Mouse (Mus musculus): ENCODE measurements around the gene 2510002D24Rik.

2510002D24Rik gene

DNA sequence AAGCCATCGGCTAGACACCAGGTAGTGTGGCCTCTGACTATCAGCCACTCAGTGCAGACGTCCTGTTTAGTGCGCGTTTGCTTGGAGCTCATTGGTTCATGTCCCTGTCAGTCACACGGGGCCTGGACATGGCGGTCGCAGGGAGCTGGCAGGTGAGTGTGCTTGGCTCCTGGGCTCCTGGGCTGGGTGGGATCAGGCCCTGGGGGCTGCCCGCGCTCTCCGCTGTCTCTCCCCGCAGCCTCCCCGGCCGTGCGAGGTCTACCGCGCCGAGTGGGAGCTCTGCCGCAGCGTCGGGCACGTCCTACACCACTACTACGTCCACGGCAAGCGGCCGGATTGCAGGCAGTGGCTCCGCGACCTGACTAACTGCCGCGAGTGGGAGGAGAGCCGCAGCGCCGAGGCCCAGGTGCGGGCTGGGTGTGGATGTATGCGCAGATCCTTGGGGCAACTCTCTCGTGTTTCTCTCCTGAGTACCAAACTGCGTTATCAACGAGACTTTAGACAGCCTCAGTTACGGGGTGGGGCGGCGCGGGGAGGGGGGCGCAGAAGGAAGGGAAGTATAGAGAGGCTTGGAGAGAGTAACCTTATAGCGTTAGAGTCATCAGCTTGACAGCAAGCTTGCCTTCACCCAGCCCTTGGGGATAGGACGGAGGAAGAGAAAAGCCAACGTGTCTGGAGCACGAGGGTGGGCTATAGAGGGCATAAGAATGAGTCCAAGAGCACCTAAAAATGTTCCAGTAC is at the start of gene 2510002D24Rik, which contains the start of gene Gm28539:
2510002D24Rik (plus strand) TSS at position 111 of the 741 bp plus-strand sequence.
Gm28539 (plus strand) TSS at position 117 of the 741 bp plus-strand sequence.
- peak; percentile 94 for DNase-seq (ENCODE audit: low read depth, low spot score)

DNA sequence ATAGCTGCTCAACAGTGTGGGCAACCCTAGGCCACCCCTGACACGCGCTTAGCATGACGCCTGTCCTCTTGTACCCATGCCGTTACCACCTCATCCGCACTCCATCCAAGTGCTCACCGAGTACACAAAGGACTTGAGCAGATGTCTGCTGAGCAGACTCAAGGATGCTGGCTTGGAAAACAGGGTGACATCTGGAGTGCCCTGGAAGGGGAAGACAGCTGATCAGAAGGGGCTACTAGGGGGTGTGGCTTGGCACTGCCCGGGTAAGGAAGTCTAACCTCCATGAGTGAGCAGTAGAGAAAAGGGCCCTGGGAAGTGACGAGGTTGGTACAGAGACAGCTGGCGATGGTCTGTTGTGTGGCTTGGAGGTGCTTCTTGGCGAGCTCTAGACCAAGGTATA is 49.7 kb upstream of the 2510002D24Rik start:
- DNase-seq (ENCODE audit: low read depth, low spot score), result no peak

DNA sequence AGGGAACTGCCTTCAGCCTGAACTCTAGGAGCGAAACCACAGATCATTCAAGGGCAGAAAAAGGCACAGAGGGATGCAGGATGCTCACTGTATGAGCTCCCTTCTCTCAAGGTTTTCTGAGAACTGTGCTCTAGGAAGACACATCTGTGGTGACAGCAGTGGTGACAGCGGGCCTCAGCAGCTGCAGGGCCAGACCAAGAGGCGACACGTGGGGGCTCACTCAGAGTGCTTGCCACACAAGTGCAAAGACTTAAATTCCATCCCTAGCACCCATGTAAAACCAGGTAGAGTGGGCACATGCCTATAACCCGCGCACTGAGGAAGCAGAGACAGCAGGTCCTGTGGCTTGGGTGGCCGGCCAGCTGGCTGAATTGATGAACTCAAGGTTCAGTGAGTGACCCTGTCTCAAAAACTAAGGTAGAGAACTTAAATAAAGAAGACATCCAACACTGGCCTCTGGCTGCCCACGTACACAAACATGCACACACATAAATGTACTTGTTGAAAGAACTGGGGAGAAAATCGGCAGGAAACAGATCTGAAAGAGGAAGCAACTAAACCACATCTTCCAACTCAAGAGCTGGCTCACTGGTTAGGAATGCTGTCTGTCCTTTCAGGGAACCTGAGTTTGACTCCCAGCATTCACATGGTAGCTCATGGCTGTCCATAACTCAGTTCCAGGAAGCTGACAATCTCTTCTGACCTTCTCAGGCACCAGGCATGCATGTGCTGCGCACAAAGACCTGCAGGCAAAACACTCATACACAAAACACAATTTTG is 47.6 kb upstream of the 2510002D24Rik start:
- no peak for DNase-seq (ENCODE audit: low read depth, low spot score)

DNA sequence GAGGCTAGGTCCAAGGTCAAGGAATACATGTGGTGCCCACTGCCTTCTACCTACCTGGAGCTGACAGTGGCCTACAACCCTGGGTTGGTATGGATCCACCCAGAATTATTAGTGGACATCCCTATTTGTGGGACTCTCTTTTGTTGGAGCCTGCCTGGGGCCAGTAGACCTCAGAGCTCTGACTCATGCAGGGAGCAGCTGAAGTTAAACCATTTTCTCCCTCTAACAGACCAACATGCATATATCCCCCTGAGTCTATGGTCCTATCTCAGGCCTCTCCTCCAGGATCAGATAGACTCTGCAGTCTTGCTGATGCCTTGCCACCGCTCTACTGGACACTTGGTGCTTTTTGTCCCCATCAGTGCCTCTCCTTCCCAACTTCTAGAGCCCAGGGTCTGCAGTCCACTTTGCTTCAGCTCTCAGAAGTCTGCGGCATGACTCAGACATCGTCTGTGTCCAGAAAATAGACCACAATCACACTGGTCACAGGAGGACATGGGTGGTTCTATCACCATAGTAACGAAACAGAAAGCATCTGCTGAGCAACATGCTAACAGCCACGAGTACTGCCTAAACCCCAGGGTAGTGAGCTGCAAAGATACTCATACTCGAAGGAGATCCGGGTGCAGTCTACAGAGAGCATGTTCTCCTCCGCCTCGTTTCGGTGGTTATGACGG is 41.0 kb upstream of the 2510002D24Rik start:
- DNase-seq (ENCODE audit: low read depth, low spot score), result no peak

DNA sequence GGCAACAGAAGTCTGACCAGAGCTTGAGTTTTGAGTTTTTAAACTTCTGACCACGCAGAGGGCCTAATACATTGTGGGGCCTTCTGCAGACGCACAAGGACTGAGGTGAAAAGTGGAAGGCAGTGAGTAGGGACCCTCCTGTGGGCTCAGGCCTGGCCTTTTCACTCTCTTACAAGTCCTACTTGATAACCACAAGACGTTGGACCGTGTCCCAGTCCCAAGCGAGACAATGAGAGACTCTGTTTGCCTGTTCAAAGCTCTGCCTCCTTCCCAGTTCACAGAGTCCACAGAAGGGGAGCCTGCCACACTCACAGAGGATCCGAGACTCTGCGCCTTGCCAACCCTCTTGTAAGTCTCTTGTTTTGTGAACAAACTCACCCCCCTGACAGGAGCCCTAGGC is 39.7 kb upstream of the 2510002D24Rik start:
- DNase-seq (ENCODE audit: low read depth, low spot score), result no peak

DNA sequence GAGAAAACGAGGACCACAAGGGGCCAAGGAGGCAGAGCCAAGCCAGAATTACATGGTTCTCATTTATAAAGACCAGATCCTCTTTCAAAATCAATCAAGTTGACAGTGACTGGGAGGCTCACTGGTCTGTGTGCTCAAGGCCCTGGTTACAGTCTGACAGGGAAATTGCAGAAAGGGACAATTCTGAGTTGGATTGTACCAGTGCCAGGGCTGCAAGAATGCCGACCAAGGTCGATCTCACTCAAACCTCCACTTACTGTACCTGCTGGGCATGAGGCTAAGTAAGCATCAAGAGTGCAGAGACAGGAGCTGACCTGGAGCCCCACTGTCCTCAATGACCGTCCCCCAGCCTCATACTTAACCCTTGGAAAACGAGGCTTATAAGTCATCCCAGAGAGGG is 38.2 kb upstream of the 2510002D24Rik start:
- DNase-seq (ENCODE audit: low read depth, low spot score), result no peak

DNA sequence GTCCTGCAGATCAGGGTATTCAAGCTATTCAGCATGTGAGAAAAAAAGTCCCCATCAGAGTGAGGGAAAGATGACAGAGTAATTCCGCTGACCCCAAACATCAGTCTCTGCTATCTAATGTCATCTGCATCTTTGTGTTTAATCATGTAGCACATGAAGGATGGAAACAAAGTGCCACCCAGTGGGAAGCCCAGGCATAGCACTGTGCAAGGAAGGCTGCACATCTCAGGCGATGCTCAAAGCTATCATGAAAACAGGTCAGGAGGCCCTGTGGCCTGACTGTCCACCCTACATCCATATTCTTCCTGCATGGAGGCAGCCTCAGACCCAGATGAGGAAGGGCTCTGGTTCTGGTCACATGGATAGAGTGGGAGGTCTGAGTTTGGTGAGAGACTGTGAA is 37.5 kb upstream of the 2510002D24Rik start:
- DNase-seq (ENCODE audit: low read depth, low spot score), result peak; percentile 41

DNA sequence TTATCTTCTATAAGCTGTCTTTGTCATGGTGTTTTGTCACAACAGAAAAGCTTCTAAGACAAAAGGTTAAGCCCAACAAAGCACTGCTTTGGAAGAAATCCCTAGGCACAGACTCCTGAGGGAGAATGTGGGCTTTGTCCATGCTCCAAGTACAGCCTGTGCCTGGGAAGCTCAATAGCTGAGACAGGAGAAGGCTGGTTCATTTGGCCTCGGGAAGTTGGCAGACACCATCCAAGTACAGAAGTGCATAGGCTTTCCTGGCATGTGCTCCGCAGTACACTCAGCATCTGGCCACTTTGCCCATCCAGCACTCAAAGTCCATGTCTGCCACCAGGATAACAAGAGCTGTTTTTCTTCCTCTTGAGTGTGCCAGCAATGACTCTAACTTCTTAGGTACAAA is 30.6 kb upstream of the 2510002D24Rik start:
- no peak for DNase-seq (ENCODE audit: low read depth, low spot score)

DNA sequence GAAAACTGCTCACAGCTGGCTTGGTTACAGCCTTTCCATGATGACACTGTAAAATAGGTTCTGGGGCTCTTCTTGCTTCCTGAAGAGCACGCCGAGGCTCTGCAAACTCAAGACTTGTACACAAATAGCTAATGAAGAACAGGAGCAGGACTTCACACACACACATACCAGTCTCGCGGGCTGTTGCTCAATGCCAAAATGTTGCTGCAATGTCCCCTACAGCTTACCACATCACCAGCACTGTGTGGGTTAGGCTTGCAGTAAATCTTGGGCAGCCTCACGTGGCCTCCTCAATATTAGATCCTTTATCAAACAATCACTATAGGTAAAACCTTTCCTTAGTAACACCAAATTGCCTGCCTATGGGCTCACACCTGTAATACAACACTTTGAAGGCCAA is 27.4 kb upstream of the 2510002D24Rik start:
- no peak for DNase-seq (ENCODE audit: low read depth, low spot score)

DNA sequence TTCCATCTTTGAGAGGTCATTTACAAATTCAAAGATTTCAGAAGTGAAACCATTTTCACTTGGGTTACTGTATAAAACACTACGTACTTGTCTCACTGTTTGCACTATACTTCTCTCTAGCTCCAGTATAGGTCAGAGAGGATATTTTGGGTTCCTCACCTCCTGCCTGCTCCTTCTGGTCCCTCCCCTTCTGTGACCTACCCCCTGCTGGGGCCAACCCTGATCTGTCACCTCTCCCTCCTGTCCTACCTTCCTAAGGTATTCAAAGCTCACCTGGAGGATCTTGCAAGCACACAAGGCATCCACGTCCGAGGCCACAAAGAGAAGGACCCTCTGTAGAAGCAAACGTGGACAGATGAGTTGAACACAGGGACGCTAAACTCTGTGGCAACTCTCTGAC is 25.3 kb upstream of the 2510002D24Rik start:
- no peak for DNase-seq (ENCODE audit: low read depth, low spot score)

DNA sequence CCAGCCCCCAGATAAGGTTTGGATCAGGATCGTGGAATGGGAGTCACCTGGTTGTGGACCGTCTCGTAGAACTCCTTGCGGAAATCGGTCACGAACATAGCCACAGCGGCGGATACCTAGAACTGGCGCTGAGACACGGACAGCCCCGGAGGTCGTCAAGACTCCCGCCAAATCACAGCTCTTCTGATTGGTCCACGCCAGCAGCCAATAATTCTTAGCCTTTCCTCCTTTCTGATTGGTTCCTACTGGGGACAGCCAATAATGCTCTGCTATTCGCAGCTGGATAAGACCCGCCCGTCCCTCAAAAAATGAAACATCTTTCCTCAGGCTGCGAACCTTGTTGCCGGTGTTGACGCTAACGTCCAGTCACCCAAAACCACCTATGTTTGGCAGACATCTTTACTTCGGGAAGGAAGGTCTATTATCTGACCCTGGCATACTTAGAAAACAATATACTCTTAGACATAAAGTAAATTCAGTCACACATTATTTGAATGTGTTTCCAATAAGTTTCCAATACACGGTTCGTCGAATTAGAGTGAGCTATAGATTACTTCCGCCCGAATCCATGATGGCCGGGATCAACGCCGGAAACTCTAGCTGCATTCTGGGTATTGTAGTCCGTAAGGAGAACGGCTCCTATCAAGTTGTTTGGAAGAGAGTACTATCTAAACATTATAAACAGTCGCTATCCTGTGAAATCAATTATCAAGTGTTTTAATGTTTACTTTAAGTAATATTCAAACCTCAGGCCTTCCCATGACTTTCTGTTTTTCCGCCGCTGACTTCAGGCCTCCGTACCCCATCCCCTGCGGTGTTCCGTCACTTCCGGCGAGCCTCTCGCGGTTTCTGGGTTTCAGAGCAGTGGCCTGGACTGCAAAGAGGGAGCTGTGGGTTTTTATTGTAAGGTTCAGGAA is 24.7 kb upstream of the 2510002D24Rik start, which contains the start of the genes Ufd1 and Cdc45:
Ufd1 (plus strand) TSS at position 312 of the 917 bp plus-strand sequence.
Cdc45 (minus strand) TSS at position 520 of the 917 bp plus-strand sequence.
- peak; percentile 80 for DNase-seq (ENCODE audit: low read depth, low spot score)

DNA sequence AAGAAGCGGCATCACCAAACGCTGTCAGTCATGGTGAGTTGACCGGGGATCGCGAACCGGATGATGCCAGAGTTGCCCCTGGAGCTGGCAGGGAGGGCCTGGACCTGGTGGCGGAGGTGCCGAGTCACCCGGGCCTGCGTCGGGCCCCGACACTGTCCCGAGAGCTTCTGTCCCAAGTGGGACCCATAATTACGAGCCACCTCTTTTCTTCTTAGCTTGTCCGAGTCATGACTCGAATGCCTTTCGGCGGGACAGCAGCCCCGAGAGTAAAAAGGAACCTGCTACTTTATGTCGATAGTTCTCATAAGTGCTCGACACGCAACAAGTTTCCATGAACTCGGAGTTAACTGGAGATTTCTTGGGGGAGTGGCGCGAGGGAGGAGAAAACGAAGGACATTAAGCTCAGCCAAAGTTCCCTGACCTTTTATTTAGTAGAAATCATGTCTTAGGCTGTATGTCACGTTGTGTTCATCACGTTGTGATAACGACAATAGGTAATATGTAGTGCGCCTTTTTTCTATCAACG is 23.9 kb upstream of the 2510002D24Rik start:
- DNase-seq (ENCODE audit: low read depth, low spot score), result no peak

DNA sequence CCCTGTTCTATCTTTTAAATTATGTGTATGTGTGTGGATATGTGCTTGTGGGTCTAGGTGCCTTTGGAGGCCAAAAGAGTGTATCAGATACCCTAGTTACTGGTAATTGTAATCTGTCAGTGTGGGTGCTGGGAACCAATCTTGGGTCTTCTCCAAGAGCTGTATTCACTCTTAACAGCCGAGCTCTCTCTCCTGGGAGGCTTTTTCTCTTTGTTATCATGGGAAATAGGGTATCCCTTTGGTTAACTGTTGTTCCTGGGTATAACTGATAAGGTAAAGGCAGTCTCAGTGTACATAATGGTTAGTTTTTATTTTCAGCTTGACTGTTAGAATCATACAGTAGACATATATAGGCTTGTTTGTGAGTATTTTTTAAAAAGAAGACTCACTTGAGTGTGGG is 14.0 kb upstream of the 2510002D24Rik start:
- no peak for DNase-seq (ENCODE audit: low read depth, low spot score)

DNA sequence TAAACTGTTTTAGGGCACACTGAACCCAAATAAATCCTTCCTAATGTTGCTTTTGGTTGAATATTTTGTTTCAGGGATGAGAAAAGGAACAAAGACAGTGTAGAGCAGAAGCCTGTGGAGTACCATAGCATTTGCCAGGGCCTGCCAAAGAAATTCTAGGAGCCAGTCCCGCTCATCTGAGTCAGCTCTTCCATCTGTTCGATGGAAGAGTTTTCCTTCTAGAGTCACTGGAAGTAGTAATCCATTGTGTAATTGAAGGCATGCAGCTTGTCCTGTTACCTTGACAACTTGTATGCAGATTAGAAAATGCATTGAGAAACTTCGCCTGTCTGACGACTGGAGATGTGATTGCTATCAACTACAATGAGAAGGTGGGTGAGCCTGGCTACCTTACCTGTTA is 13.5 kb upstream of the 2510002D24Rik start:
- DNase-seq (ENCODE audit: low read depth, low spot score), result no peak

DNA sequence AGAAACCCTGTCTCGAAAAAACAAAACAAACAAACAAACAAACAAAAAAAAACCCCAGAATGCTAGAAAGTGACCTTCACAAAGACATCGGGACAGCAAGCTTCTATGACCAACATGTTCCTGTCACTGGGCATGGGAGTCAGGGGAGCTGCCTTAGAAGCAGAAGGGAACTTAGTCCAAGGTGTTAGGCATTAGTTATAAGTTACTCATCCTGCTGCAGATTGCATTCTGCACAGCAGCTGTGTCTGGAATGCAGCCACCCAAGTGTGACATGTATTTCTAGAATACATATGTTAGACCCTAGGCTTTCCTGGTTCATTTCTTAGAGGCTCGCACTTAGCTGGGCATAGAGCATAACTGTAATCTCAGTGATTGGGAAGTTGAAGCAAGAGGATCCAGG is 7.7 kb upstream of the 2510002D24Rik start:
- DNase-seq (ENCODE audit: low read depth, low spot score), result no peak

DNA sequence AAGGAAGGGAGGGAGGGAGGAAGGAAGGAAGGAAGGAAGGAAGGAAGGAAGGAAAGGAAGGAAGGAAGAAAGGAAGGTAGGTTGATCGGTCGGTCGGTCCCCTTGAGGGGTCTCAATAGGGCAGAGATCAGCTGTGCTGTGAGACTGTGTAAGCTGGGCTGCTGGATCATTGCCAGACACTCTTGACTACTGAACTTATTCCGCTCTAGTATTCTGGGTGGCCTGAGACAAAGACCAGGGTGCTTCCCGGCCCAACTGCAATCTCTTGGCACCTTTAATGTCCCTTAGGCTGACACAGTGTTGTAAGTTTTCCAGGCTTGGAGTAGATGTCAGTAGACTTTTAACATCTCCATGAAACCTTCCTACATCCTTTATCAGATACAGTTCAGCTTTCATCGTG is 7.3 kb upstream of the 2510002D24Rik start:
- no peak for DNase-seq (ENCODE audit: low read depth, low spot score)

DNA sequence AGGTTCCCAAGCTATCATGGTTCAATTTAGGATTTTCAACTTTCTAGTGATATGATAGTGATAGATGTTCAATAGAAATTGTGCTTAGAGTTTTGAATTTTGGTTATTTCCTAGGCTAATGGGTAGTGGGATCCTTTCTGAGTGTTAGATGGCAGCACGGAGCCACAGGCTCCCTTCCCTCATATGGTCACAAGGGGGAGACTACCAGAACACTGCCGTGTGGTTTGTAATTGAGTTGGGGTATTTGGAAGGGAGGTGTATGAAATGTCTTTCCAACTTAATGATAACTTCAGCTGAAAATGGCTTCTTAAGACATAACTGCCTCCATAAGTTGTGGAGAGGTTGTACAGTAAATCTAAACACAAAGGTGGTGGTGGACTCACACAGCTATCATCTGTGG is 2.9 kb upstream of the 2510002D24Rik start:
- no peak for DNase-seq (ENCODE audit: low read depth, low spot score)

DNA sequence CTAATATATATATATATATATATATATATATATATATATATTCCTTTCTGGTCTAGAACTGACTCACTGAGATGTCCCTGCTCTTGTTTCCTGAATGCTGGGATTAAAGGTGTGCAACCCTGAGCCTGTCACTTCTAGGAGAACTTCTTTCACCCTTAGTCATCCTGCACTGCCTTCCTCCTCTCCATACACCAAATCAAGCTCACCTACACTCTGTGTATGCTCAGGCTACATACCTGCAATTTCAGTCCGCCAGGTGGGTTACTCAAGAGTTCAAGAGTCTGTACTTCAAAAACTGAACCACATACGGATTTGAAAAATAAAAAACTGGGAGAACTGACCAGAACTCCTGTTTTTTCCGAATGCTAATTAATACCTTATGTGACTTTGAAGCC is 308 bp upstream of the 2510002D24Rik start:
- DNase-seq (ENCODE audit: low read depth, low spot score), result no peak

DNA sequence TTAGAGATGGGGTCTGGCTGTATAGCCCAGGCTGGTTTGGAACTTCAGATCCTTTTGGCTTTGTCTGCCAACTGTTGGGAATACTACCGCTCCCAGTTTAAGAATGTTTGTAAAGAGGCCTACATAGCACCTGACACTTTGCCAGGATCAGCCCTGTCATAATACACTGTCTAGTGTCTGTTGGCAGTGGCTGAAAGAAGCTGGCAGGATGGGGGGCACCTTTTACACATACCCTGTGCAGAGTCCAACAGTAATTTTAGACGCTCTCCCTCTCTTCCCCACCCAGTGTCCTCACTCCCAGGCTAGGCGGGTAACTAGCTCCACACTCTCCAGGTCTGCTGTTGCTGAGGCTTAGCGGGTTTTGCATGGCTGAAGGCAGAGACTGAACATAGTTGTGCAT is 2.0 kb downstream of the 2510002D24Rik start:
- DNase-seq (ENCODE audit: low read depth, low spot score), result no peak

DNA sequence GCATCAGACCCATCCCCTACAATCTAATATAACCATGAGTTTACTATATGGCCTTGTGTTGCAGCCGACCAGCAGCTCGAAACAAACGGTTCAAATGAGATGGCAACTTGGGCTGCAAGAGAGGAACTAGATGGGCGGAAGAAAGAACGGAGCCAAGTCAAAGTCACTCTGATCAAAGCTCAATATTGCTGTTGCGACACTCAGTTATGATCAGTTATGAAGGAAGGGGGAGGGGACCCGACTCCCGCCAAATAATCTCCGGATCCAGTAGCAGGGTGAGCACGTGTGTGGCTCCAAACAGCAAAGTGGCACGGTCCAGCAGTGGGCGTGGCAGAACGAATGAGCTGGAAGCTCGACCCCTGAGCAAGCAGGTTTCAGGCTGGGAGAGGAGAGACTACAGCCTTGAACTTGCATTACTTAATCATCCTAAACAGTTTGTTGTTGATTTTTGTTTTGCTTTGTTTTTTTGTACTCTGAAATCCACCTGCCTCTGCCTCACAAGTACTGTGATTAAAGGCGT is 10.0 kb downstream of the 2510002D24Rik start:
- no peak for DNase-seq (ENCODE audit: low read depth, low spot score)

Data from retina, adult 2 months (tissue).